Comparison of ENCODE assay signal across 20 mouse cellular contexts in the genomic region with DNA sequence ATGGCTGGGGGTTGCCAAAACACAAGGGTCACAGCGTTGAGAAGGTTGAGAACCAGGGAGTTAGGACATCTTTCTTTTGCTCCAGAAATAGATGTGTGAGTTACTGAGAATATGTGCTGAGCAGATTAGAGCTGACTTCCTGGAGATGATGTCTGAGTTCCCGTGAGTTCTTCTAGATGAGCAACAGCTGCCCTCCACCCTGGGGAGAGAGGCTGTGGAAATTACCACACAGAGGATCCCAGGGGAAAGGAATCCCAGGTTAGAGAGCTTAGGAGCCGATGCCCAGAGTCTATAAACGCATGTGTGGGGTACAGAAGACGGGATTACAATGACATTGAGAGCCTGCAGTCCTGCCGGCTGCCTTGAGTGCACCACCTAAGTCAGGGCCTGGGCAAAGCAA. TPM values are rescaled to one million over a fixed set of nuclear protein-coding genes. Genes with fewer than 3 reads are reported as not detected.
A peak's percentile ranks its signal among the peaks of the same experiment; 100 is the strongest.
DNase-seq lines count a peak whose midpoint lies in the region; ATAC-seq and TF ChIP-seq lines count a peak whose summit lies in the region.
"Had no signal": no experiment of that assay in that cellular context is flagged by ENCODE, and none has a peak within 500 bp of the region (broad histone marks: within the 10 kb centered on the region; RNA-seq: fewer than 3 reads in every experiment).

No protein-coding gene starts in this region.

- no peak for TF ChIP-seq CTCF in lung, postnatal 0 days (IDR thresholded peaks at IDR 0.05)

- H3K4me2 ChIP-seq in embryonic facial prominence, embryonic 15.5 days (replicated peaks) = no peak overlapping the region
- no peak overlapping the region for H3K4me2 ChIP-seq in heart, embryonic 12.5 days
- H3K4me2 ChIP-seq in lung, postnatal 0 days (replicated peaks; ENCODE audit: low read depth, low read length) = no peak overlapping the region
- H3K4me2 ChIP-seq: kidney, embryonic 15.5 days had no signal

- no peaks in the 10 kb centered on the region for H3K27me3 ChIP-seq in embryonic facial prominence, embryonic 15.5 days
- no peaks in the 10 kb centered on the region for H3K27me3 ChIP-seq in embryonic facial prominence, embryonic 10.5 days (replicated peaks; ENCODE audit: low read depth, poor library complexity, severe bottlenecking)
- H3K27me3 ChIP-seq in heart, embryonic 12.5 days (replicated peaks) = no peaks in the 10 kb centered on the region
- no peaks in the 10 kb centered on the region for H3K27me3 ChIP-seq in lung, postnatal 0 days (replicated peaks; ENCODE audit: insufficient read depth, low read length)
- H3K27me3 ChIP-seq: kidney, embryonic 15.5 days had no signal

- 54% methylated on average over 6 of the region's 6 CpGs for WGBS in embryonic facial prominence, embryonic 15.5 days
- 77% methylated on average over 6 of the region's 6 CpGs for WGBS in embryonic facial prominence, embryonic 10.5 days
- 50% methylated on average over 6 of the region's 6 CpGs for WGBS in heart, embryonic 12.5 days
- WGBS in lung, postnatal 0 days = 56% methylated on average over 6 of the region's 6 CpGs

- peaks cover 49% of the 10 kb centered on the region for H3K36me3 ChIP-seq in embryonic facial prominence, embryonic 15.5 days
- H3K36me3 ChIP-seq in embryonic facial prominence, embryonic 10.5 days (replicated peaks) = peaks cover 18% of the 10 kb centered on the region
- peaks cover 65% of the 10 kb centered on the region for H3K36me3 ChIP-seq in heart, embryonic 12.5 days
- peaks cover 14% of the 10 kb centered on the region for H3K36me3 ChIP-seq in lung, postnatal 0 days (ENCODE audit: insufficient read depth, low read length)

- no peaks in the 10 kb centered on the region for H3K9me3 ChIP-seq in embryonic facial prominence, embryonic 15.5 days (replicated peaks)
- H3K9me3 ChIP-seq in embryonic facial prominence, embryonic 10.5 days = no peaks in the 10 kb centered on the region
- no peaks in the 10 kb centered on the region for H3K9me3 ChIP-seq in heart, embryonic 12.5 days (replicated peaks)
- no peaks in the 10 kb centered on the region for H3K9me3 ChIP-seq in lung, postnatal 0 days (ENCODE audit: low read length)
- H3K9me3 ChIP-seq: kidney, embryonic 15.5 days; megakaryocyte, embryonic 14.5 days had no signal

- intact Hi-C loops in heart, postnatal 10 days (cut with DNase I) = no loop called here

- ATAC-seq in embryonic facial prominence, embryonic 15.5 days (ENCODE audit: insufficient number of reproducible peaks, low FRiP score, low TSS enrichment, low read depth) = no peak
- ATAC-seq in heart, embryonic 12.5 days (ENCODE audit: insufficient number of reproducible peaks, low FRiP score) = no peak
- ATAC-seq in lung, postnatal 0 days = peak; percentile 19
- ATAC-seq: hindbrain, embryonic 16.5 days; intestine, embryonic 16.5 days; liver, postnatal 0 days had no signal

- H3K4me3 ChIP-seq in embryonic facial prominence, embryonic 15.5 days (replicated peaks) = no peak overlapping the region
- H3K4me3 ChIP-seq in embryonic facial prominence, embryonic 10.5 days = no peak overlapping the region
- no peak overlapping the region for H3K4me3 ChIP-seq in heart, embryonic 12.5 days
- no peak overlapping the region for H3K4me3 ChIP-seq in lung, postnatal 0 days (ENCODE audit: low read depth, low read length)
- H3K4me3 ChIP-seq: kidney, embryonic 15.5 days; megakaryocyte, embryonic 14.5 days had no signal

- TF ChIP-seq EP300 in lung, postnatal 0 days (IDR thresholded peaks at IDR 0.05) = peak; percentile 43; the same call in 1 of the 2 replicates

- 0 out of 2 replicates have a peak overlapping the region, but pooled peaks have one; percentile 13 for H3K27ac ChIP-seq in embryonic facial prominence, embryonic 15.5 days (replicated peaks)
- H3K27ac ChIP-seq in embryonic facial prominence, embryonic 10.5 days (replicated peaks) = no peak overlapping the region
- peak overlapping the region; percentile 91 for H3K27ac ChIP-seq in heart, embryonic 12.5 days (ENCODE audit: poor library complexity, severe bottlenecking)
- peak overlapping the region; percentile 40 for H3K27ac ChIP-seq in lung, postnatal 0 days (ENCODE audit: low read length)
- H3K27ac ChIP-seq: kidney, embryonic 15.5 days had no signal

- no peak for DNase-seq in embryonic facial prominence, embryonic 10.5 days (ENCODE audit: low spot score)
- no peak for DNase-seq in heart, postnatal 10 days
- DNase-seq in lung, postnatal 0 days (ENCODE audit: low spot score) = peak; percentile 82
- no peak for DNase-seq in lung, postnatal 14 days
- DNase-seq in natural killer cell, adult 2 months (ENCODE audit: low spot score in 2 of 2) = no peak
- DNase-seq in adrenal gland, postnatal 4 days (ENCODE audit: low spot score in 2 of 2) = no peak
- DNase-seq: adrenal gland, postnatal 10 days; cerebellum, adult 18-20 months; cerebellum, postnatal 25 days; liver; liver, postnatal 0 days; midbrain, embryonic 14.5 days; right cerebral cortex, postnatal 25 days had no signal

- peaks cover 69% of the 10 kb centered on the region for H3K4me1 ChIP-seq in embryonic facial prominence, embryonic 15.5 days
- H3K4me1 ChIP-seq in embryonic facial prominence, embryonic 10.5 days = peaks cover 46% of the 10 kb centered on the region
- H3K4me1 ChIP-seq in heart, embryonic 12.5 days (replicated peaks) = peaks cover 90% of the 10 kb centered on the region
- H3K4me1 ChIP-seq in lung, postnatal 0 days (ENCODE audit: insufficient read depth, low read depth, low read length) = peaks cover 34% of the 10 kb centered on the region

- no peak overlapping the region for H3K9ac ChIP-seq in embryonic facial prominence, embryonic 15.5 days
- H3K9ac ChIP-seq in heart, embryonic 12.5 days = no peak overlapping the region
- no peak overlapping the region for H3K9ac ChIP-seq in lung, postnatal 0 days (replicated peaks; ENCODE audit: low read depth)
- H3K9ac ChIP-seq: kidney, embryonic 15.5 days; liver, postnatal 0 days had no signal

RNA-seq across cellular contexts. Expression of a gene that starts 15.2 kb away (rescaled TPM):
- 355 and 382 TPM in 2 replicates for polyA plus RNA-seq in embryonic facial prominence, embryonic 15.5 days (2015; fragmentation: Nextera tagmentation; extraction: Ambion mirVana)
- 56.5 and 66.7 TPM in 2 replicates for polyA plus RNA-seq in embryonic facial prominence, embryonic 10.5 days (2016; fragmentation: Nextera tagmentation; extraction: Ambion mirVana)
- polyA plus RNA-seq in heart, embryonic 12.5 days (2016; fragmentation: Nextera tagmentation; extraction: Ambion mirVana) = 335 and 339 TPM in 2 replicates
- 100 to 1,000 TPM; 319 to 333 TPM for total RNA-seq in heart, postnatal 10 days (2021)
- polyA plus RNA-seq in lung, postnatal 0 days (2015; fragmentation: Nextera tagmentation; extraction: Ambion mirVana) = 228 and 265 TPM in 2 replicates
- total RNA-seq in adrenal gland, postnatal 4 days (2021) = 100 to 1,000 TPM; 169 to 172 TPM

RNA-seq across cellular contexts. Expression of a gene that starts 55.3 kb away (rescaled TPM):
- polyA plus RNA-seq in embryonic facial prominence, embryonic 15.5 days (2015; fragmentation: Nextera tagmentation; extraction: Ambion mirVana) = 23.0 and 24.5 TPM in 2 replicates
- 11.7 and 11.9 TPM in 2 replicates for polyA plus RNA-seq in embryonic facial prominence, embryonic 10.5 days (2016; fragmentation: Nextera tagmentation; extraction: Ambion mirVana)
- 23.1 and 23.6 TPM in 2 replicates for polyA plus RNA-seq in heart, embryonic 12.5 days (2016; fragmentation: Nextera tagmentation; extraction: Ambion mirVana)
- total RNA-seq in heart, postnatal 10 days (2021) = 10 to 100 TPM; 33.4 to 37.1 TPM
- 17.6 and 22.7 TPM in 2 replicates for polyA plus RNA-seq in lung, postnatal 0 days (2015; fragmentation: Nextera tagmentation; extraction: Ambion mirVana)
- 10 to 100 TPM; 73.4 to 75.0 TPM for total RNA-seq in adrenal gland, postnatal 4 days (2021)

RNA-seq across cellular contexts. Expression of a gene that starts 59.9 kb away (rescaled TPM):
- polyA plus RNA-seq in embryonic facial prominence, embryonic 15.5 days (2015; fragmentation: Nextera tagmentation; extraction: Ambion mirVana) = 1.8 and 2.4 TPM in 2 replicates
- polyA plus RNA-seq in embryonic facial prominence, embryonic 10.5 days (2016; fragmentation: Nextera tagmentation; extraction: Ambion mirVana) = 0.47 and 0.49 TPM in 2 replicates
- 17.5 and 19.0 TPM in 2 replicates for polyA plus RNA-seq in heart, embryonic 12.5 days (2016; fragmentation: Nextera tagmentation; extraction: Ambion mirVana)
- total RNA-seq in heart, postnatal 10 days (2021) = 10 to 100 TPM in 1 of 2 experiments, 1 to 10 TPM in 1; 9.2 to 11.5 TPM
- 1.4 and 1.8 TPM in 2 replicates for polyA plus RNA-seq in lung, postnatal 0 days (2015; fragmentation: Nextera tagmentation; extraction: Ambion mirVana)
- 1 to 10 TPM; 4.9 to 5.0 TPM for total RNA-seq in adrenal gland, postnatal 4 days (2021)
- total RNA-seq: layer of hippocampus, postnatal 14 days had no signal
